Mouse (Mus musculus): ENCODE results near the gene Hoxc8.

- TF ChIP-seq POLR2A (IDR thresholded peaks at IDR 0.05; ENCODE audit: borderline replicate concordance, control insufficient read depth, low read depth, low read length) (no peak), CTCF (IDR thresholded peaks at IDR 0.05; ENCODE audit: control insufficient read depth, insufficient read depth, low read length) (no peak)
Observed at GRCm38 (mm10) chr15:103030142-103030541, 39.7 kb downstream of the Hoxc8 start.

Data from bone marrow, adult 2 months (tissue).